ENCODE assay signal across 9 mouse cellular contexts in genomic region chr14:16554643-16555459, GRCm38 (mm10).
A peak's percentile ranks its signal among the peaks of the same experiment; 100 is the strongest.
DNase-seq lines count a peak whose midpoint lies in the region; ATAC-seq and TF ChIP-seq lines count a peak whose summit lies in the region.
"Had no signal": no experiment of that assay in that cellular context is flagged by ENCODE, and none has a peak within 500 bp of the region (broad histone marks: within the 10 kb centered on the region; RNA-seq: fewer than 3 reads in every experiment).

No protein-coding gene starts in this region.

- no peak for TF ChIP-seq CTCF in lung, embryonic 14.5 days (IDR thresholded peaks at IDR 0.05; ENCODE audit: low read depth)
- TF ChIP-seq CTCF in heart, adult 2 months (IDR thresholded peaks at IDR 0.05): no peak
- TF ChIP-seq CTCF in kidney, adult 2 months (conservative IDR thresholded peaks at IDR 0.05; ENCODE audit: insufficient read depth, insufficient read length, low read depth, low read length): no peak

- H3K4me3 ChIP-seq in lung, embryonic 14.5 days (ENCODE audit: low read depth, low read length): no peak overlapping the region
- no peak overlapping the region for H3K4me3 ChIP-seq in heart, adult 2 months
- H3K4me3 ChIP-seq in kidney, adult 2 months (ENCODE audit: insufficient read depth, low read depth, low read length): no peak overlapping the region
- no peak overlapping the region for H3K4me3 ChIP-seq in neural tube, embryonic 11.5 days (ENCODE audit: low read depth, low read length)

- no peaks in the 10 kb centered on the region for H3K36me3 ChIP-seq in lung, embryonic 14.5 days (ENCODE audit: insufficient read depth)
- H3K36me3 ChIP-seq in heart, adult 2 months (ENCODE audit: control insufficient read depth, insufficient read depth, low read length): peaks cover 23% of the 10 kb centered on the region
- no peaks in the 10 kb centered on the region for H3K36me3 ChIP-seq in kidney, adult 2 months (ENCODE audit: control insufficient read depth, insufficient read depth, low read length)
- H3K36me3 ChIP-seq in neural tube, embryonic 11.5 days (ENCODE audit: control insufficient read depth, insufficient read depth, low read length): no peaks in the 10 kb centered on the region
- H3K36me3 ChIP-seq: G1E had no signal

- no peaks in the 10 kb centered on the region for H3K9me3 ChIP-seq in lung, embryonic 14.5 days (ENCODE audit: low read depth, low read length)
- no peaks in the 10 kb centered on the region for H3K9me3 ChIP-seq in neural tube, embryonic 11.5 days (ENCODE audit: control insufficient read depth, low read length)
- H3K9me3 ChIP-seq: G1E had no signal

- H3K79me2 ChIP-seq in heart, adult 2 months (replicated peaks; ENCODE audit: control insufficient read depth, insufficient read depth, low read length): no peaks in the 10 kb centered on the region; the same call in 1 of the 2 replicates

- no peaks in the 10 kb centered on the region for H3K27me3 ChIP-seq in lung, embryonic 14.5 days (ENCODE audit: insufficient read depth, low read length)
- no peaks in the 10 kb centered on the region for H3K27me3 ChIP-seq in heart, adult 2 months (ENCODE audit: control insufficient read depth, insufficient read depth, low read length)
- H3K27me3 ChIP-seq in kidney, adult 2 months (replicated peaks; ENCODE audit: control insufficient read depth, insufficient read depth, low read length): no peaks in the 10 kb centered on the region
- H3K27me3 ChIP-seq in neural tube, embryonic 11.5 days (ENCODE audit: control insufficient read depth, insufficient read depth, low read length): no peaks in the 10 kb centered on the region

- peak overlapping the region; percentile 20; the same call in 1 of the 2 replicates for H3K4me2 ChIP-seq in lung, embryonic 14.5 days
- no peak overlapping the region for H3K4me2 ChIP-seq in neural tube, embryonic 11.5 days (ENCODE audit: low read depth)

- peak overlapping the region; percentile 23 for H3K9ac ChIP-seq in lung, embryonic 14.5 days
- H3K9ac ChIP-seq in heart, adult 2 months (ENCODE audit: low read depth, low read length): 0 out of 2 replicates have a peak overlapping the region, but pooled peaks have one; percentile 26
- H3K9ac ChIP-seq in neural tube, embryonic 11.5 days (ENCODE audit: low read length): no peak overlapping the region

- intact Hi-C loops in heart, adult 2 months (cut with DNase I): no loop called here

- DNase-seq in lung, embryonic 14.5 days: peak; percentile 70
- DNase-seq in lung, adult 18-20 months: no peak
- peak; percentile 44 to 61 for DNase-seq in heart, adult 2 months
- peak; percentile 70 for DNase-seq in kidney, adult 2 months
- no peak for DNase-seq in neural tube, embryonic 11.5 days (ENCODE audit: low spot score)
- no peak for DNase-seq in layer of hippocampus, postnatal 36 days
- no peak for DNase-seq in frontal cortex, adult 2 months (ENCODE audit: extremely low spot score in 1 of 2, low spot score in 1 of 2)
- no peak for DNase-seq in layer of hippocampus, adult 11-12 months (ENCODE audit: low spot score)

- H3K27ac ChIP-seq in lung, embryonic 14.5 days (ENCODE audit: low read depth): peak overlapping the region; percentile 84
- peak overlapping the region; percentile 76 for H3K27ac ChIP-seq in heart, adult 2 months
- peak overlapping the region; percentile 50 for H3K27ac ChIP-seq in kidney, adult 2 months (ENCODE audit: insufficient read depth, low read depth, low read length)
- no peak overlapping the region; the same call in 1 of the 2 replicates for H3K27ac ChIP-seq in neural tube, embryonic 11.5 days (ENCODE audit: low read depth, low read length)

- TF ChIP-seq EP300 in heart, adult 2 months (IDR thresholded peaks at IDR 0.05; ENCODE audit: insufficient read depth, low read depth, low read length): no peak

- TF ChIP-seq POLR2A in heart, adult 2 months (IDR thresholded peaks at IDR 0.05; ENCODE audit: insufficient read depth, low read depth, low read length): 0 out of 2 replicates have a peak, but pooled peaks have one; percentile 18
- no peak for TF ChIP-seq POLR2A in kidney, adult 2 months (IDR thresholded peaks at IDR 0.05; ENCODE audit: low read depth, low read length)

- peaks cover 24% of the 10 kb centered on the region for H3K4me1 ChIP-seq in lung, embryonic 14.5 days (ENCODE audit: insufficient read depth)
- H3K4me1 ChIP-seq in heart, adult 2 months (ENCODE audit: control insufficient read depth, insufficient read depth, low read length): peaks cover 44% of the 10 kb centered on the region
- peaks cover 4% of the 10 kb centered on the region for H3K4me1 ChIP-seq in kidney, adult 2 months (ENCODE audit: control insufficient read depth, insufficient read depth, low read length)
- peaks cover 9% of the 10 kb centered on the region for H3K4me1 ChIP-seq in neural tube, embryonic 11.5 days (ENCODE audit: control insufficient read depth, insufficient read depth, low read length)

- WGBS in lung, embryonic 14.5 days: 30% methylated on average over 12 of the region's 12 CpGs
- 14% methylated on average over 12 of the region's 12 CpGs for WGBS in heart, adult 2 months
- WGBS in kidney, adult 2 months: 31% methylated on average over 12 of the region's 12 CpGs
- WGBS in neural tube, embryonic 11.5 days: 52% methylated on average over 12 of the region's 12 CpGs

- ATAC-seq in lung, embryonic 14.5 days (ENCODE audit: insufficient read depth): peak; percentile 55
- ATAC-seq in neural tube, embryonic 11.5 days (ENCODE audit: insufficient read depth, low FRiP score, low TSS enrichment): 0 out of 2 replicates have a peak, but pooled peaks have one; percentile 23

Comparison
In these comparisons a context has a peak if more than half of its experiments do, and no peak if none do; other contexts are left out.
1. DNase-seq: peak in lung, embryonic 14.5 days (single experiment), heart, adult 2 months (2 of 2) and kidney, adult 2 months (single experiment); none in lung, adult 18-20 months (0 of 2), neural tube, embryonic 11.5 days (single experiment), layer of hippocampus, postnatal 36 days (0 of 2), frontal cortex, adult 2 months (0 of 2) and layer of hippocampus, adult 11-12 months (single experiment).